Mouse (Mus musculus): Measurements from ENCODE around the gene Gm20388.

Gene Gm20388

GRCm38 (mm10) chr8:121255727-121256265 is 1345.2 kb downstream of the Gm20388 start:
- DNase-seq (ENCODE audit: low spot score), result no peak

DNA sequence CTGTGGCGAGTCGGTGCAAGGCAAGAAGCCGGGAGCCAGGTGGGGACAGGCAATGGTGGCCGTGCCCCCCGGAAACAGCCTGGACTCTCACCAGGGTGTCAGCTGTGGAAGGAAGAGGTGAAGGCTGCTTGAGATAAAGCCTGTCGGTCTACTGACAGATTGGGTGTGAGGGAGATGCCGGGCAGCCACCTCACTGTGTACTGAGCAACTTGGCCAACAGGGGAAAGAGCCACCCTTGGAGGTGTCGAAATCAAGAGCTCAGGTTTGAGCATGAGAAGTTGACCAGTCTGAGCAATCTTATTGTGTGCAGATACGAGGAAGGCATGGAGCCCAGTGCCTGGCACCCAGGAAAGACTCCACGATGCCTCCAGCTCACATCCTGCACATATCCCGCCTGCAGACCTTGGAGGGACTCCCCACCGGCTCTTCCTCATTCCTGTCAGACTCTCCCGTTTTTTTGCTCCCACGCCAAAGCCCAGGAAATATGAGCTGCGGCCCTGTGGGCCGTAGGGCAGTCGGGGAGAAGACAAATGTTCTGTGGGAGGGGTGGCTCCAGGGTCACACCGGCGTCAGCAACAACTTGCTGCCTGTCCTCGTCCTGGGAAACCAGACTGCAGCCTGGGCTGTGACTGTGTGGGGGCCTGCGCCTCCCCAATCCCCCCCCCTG is 1347.6 kb downstream of the Gm20388 start:
- DNase-seq (ENCODE audit: low spot score), result no peak

DNA sequence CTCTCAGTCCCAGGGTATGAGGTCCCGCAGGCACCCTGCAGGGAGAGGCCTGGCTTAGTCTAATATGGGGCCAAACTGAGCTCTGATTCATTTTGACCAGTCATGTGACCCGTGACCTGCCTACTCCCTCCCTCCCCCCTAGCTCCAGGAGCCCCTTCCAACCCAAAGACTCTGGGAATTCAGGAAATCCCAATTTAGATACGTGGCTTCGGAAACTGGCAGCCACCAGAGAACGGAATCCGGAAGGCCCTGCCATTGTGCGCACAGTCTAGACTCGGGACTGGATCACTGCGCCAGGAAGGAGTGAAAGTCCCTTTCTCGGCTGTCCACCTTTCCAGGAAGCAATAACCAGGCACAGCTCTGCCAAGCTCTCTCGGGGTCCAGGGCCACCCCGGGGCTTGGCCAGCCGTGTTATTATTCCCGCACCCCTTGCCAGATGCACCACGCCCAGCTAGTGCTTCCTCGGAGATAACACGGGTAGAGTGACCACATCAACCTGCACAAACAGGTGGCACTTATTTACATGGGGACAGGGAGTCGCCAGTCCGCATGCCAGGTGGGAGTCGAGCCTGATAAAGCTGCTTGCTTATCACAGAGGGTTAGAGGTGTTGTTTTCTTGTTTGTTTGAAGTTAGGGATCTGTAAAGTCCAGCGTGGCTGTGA is 1352.2 kb downstream of the Gm20388 start:
- DNase-seq (ENCODE audit: low spot score), result peak; percentile 59

GRCm38 (mm10) chr8:121263390-121263775 is 1352.7 kb downstream of the Gm20388 start:
- DNase-seq (ENCODE audit: low spot score), result no peak

DNA sequence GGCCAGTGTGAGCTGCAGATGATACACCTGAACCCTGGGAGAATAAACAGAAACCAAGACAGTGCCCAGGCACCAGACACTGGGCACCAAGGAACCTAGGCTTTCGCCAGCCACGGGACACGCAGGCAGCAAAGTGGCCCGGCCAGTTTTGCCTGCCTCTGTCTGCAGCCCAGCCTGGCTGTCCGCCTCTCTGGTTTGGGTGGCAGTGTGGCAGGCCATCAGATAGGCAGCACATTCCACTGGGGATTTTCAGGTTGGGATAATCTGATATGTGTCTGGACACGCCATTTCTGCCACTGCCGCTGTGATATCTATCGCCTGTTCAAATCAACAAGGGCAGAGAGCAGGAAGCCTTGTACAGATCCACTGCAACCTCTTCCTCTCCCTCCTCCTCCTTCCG is 1353.6 kb downstream of the Gm20388 start:
- no peak for DNase-seq (ENCODE audit: low spot score)

- peak; percentile 77 for DNase-seq (ENCODE audit: low spot score)
Observed at GRCm38 (mm10) chr8:121271542-121271941, 1360.9 kb downstream of the Gm20388 start.

- peak; percentile 93 for DNase-seq (ENCODE audit: low spot score)
Observed at GRCm38 (mm10) chr8:121273195-121273594, 1362.6 kb downstream of the Gm20388 start.

DNA sequence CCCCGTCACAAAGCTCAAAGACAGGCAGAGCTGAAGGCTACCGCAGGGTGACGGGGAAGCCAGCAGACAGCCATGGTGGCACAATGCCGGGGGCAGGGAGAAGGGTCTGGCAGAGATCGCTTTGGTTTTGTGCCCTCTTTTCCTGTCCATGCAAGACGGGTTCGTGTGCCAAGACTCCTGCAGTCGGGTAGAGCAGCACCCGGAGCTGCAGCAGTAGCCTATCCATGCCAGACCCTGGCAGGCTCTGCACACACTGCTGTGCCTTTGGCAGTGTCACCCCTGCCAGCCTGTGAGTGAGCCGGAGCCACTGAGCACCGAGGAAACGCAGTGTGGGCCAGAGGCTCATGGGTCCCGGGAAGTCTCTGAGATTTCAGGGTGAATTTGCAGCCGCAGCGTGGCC is 1363.0 kb downstream of the Gm20388 start:
- DNase-seq (ENCODE audit: low spot score), result peak; percentile 63

DNA sequence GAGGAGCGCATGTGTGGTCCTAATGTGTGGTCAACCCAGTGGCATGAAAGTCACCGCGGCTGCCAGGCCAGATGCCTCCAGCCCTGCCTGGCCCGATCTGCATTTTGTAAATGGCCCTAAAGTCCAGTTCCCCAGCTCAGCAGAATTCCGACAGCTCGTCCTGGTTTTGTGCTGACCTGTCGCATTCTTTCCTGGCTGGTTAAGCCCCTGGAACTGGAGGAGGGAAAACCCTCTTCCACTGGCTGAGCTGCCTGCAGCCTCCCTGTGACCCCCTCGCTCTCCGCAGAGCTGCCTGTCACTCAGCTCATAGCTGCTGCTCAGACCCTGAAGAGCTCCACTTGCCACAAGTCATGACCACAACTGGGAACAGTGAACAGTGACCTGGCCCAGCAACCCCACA is 1369.8 kb downstream of the Gm20388 start:
- no peak for DNase-seq (ENCODE audit: low spot score)

- no peak for DNase-seq (ENCODE audit: low spot score)
Observed at GRCm38 (mm10) chr8:121289346-121289745, 1378.7 kb downstream of the Gm20388 start.

DNA sequence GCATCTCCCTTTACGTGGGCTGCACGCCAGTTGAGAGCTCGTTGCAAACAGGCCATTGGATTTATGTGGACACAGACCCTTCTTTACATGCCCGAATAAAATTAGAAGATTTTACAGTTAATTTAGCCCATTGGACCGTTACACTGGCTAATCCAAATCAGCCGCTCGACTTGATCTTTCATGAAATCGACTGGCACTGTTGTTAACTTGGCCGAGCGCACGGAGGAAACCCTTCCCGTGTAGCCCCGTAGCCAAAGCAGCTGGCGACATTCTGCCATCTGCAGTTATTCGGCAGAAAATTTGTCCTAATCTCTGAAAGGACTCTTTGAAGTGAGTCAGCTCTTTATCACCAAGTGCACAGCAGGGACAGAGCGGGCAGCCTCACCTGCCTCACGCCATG is 1379.9 kb downstream of the Gm20388 start:
- no peak for DNase-seq (ENCODE audit: low spot score)

DNA sequence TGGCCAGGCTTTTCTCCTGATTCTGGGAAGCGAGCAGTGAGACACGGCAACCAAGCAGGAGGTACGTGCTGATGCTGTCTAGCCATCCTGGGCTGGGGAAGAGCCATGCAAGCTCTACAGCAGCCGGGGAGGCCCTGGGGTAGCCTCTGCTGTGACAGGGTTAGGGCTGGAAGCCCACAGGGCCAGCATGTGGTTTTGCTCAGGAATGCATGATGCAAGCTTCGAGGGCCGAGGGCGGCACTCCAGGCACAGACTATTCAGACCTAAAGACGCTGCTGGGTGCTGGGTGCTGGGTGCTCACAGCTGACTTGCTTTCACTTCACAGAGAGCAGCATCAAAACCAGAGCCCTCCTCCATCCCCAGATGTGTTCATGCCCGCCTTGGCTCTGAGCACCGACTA is 1382.8 kb downstream of the Gm20388 start:
- no peak for DNase-seq (ENCODE audit: low spot score)

DNA sequence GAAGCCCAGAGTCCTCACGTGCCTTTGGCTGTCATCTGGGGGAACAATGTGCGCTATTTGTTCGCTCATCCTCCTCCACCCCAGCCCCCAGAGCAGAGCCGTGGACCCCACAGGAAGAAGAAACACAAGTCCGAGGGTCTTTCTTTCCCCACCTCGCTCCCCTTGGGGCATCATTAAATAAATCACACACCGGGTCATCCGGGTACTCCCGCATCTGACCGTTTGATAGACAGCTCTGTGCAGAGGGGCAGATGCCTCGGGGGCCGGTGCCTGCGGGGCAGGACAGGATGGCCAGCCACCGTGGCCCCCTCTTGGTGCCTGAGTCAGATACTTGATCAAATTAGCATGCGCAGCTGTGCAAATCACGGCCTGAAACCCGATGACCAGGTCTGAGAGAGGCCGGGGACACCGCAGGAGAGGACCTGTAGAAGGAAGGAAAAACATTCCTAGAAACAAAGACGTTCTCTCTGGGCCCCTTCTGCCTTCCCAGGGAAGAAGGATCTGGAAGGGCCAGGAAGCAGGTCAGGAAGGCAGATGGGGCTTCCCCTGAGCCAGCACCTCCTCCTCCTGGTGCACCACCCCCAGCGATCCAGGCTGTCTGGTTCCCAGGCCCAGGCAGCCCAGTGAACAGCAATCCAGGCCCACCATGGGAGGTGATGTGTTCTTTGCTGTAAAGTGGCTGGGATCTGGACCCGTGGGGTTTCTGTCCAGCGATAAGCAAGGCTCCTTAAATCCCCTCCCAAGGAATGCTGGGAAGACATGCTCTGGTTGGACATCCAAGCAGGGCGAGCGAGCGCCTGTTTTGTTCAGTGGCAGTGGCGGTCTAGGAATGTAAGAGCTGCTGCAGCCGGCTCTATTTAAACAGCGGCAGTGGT is 1383.8 kb downstream of the Gm20388 start:
- DNase-seq (ENCODE audit: low spot score), result peak; percentile 66

DNA sequence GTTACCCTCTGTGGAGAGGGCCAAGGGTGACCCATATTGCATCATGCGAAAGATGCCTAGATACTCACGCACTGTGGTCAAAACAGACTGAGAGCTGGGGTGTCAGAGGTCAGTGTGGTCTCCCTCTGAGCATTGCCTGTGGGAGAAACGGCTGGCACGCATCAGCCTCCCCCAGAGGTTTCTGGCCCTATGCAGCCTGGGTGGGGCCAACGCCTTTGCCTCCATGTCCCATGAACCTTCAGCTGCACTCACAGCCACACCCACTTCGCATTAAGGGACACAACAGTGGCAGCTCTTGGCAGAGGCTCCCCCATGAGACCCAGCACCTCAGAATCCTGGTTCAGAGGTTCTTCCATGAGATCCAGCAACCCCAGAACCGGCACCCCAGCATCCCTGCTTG is 1385.4 kb downstream of the Gm20388 start:
- DNase-seq (ENCODE audit: low spot score), result no peak

GRCm38 (mm10) chr8:121296597-121296996 is 1386.0 kb downstream of the Gm20388 start:
- DNase-seq (ENCODE audit: low spot score), result peak; percentile 75

- no peak for DNase-seq (ENCODE audit: low spot score)
Observed at GRCm38 (mm10) chr8:121297299-121297698, 1386.7 kb downstream of the Gm20388 start.

DNA sequence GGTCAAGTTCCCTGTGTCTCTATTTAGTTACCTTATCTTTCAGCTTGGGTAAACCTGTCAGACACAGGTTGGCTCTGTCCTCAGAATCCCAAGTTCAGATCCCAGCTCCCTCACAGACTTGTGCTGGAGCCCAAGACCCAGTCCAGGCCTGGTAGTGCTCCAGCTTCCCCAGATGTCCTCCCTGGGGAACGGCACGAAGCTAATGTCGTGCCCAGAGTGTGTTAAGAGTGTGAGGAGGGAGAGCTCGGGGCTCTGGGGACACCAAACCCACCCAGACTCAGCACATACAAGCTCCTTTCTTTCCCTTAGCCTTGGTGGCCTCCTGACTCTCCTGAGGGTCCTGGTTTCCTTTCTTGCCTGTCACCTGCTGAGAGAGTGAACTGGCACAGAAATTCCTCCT is 1389.4 kb downstream of the Gm20388 start:
- peak; percentile 64 for DNase-seq (ENCODE audit: low spot score)

DNA sequence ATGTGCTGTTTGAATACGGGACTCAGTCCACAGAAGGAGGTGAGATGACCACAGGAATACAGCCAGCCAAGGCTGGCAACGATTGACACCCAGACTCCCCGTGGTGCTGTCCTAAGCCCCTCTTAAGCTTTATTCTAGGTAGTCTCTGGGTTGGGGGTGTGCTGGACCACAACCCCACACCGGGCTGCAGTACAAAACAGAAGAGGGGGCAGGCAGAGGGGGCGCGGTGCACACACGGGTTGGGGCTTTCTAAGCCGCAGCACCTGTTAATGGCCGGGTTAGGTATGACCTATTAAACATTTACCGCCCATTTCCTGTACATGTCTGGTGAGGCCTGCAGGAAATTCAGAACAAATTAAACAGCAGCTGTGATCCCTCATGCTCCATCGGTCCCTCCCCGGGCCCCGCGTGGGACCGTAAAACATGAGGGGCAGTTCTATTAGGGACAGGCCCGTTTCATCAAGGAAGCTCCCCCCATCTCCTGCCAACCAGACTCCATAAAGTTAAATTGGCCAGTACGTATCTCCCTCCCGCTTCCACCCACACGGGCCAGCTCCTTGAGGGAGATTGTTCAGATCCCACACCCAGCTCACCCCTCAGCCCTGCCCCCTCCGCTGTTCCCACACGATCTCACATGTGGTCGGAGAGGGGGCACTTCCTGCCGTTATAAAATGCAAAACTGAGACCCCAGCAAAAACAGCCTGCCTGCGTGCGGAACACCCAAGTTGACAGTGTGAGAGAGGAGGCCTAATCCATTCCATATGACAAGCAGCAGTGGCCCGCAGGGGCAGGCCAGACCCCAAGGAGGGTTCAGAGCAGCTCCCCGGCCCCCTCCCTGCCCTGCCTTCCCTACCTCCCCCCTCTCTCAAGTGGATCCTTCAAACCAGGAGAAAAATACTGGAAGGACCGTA is 1390.1 kb downstream of the Gm20388 start:
- DNase-seq (ENCODE audit: low spot score), result peak; percentile 48

DNA sequence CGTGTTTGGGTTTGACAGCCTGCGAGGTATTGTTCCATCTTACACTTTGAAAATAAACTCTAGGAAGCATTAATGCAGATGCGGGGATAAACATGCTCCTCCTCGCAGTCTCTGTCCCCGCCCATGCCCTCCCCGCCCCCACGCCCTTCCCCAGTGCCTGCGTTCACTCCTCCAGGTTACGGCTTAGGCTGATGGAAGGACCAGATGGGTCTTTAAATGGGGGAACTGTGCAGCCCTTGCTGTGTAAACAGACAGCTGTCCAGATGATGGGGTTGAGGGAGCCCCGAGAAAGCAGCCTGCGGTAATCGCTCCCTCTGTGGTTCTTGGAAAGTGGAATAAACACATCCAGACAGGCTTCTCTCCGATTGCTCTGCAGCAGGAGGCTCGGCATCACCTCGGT is 1390.8 kb downstream of the Gm20388 start:
- DNase-seq (ENCODE audit: low spot score), result peak; percentile 56

DNA sequence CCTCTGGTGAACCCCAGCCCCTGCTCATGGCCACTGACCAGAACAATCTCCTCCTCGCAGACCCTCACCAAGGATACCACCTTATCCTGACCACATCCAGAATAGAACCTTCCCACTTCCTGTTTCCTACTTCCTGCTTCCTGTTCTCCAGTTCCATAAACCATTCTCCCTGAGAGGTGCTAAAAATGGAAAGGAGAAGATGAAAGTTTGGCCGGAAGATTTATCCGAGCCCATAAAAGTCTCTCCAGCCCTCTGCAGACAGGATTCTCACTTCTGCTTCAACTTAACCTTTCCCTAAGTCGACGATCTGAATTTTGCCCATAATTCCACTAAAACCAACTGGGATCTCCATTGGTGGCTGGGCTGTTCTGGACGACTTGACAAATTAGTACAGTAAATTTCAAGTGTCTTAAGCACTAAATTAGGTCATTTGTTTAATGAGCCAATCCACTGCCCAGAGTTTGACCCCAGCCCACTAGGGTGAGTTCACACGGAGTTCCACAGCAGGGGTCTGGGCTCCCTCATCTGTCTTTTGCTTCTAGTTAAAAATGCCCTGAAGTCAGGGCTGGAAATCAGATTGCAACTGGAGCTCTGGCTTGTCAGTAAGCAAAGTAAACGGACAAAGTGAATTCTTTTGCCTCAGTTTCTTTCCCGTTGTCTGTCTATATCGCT is 1391.5 kb downstream of the Gm20388 start:
- DNase-seq (ENCODE audit: low spot score), result no peak

- DNase-seq (ENCODE audit: low spot score), result no peak
Observed at GRCm38 (mm10) chr8:121307723-121308122, 1397.1 kb downstream of the Gm20388 start.

All from MN1 (cell line).